Mouse (Mus musculus): ENCODE measurements around the gene Gm9821.

The Gm9821 gene

GRCm38 (mm10) chr2:91927826-91928533, 17.5 kb upstream of the Gm9821 start:
- DNase-seq, result peak; percentile 83 to 89

GRCm38 (mm10) chr2:91928534-91929350, 16.8 kb upstream of the Gm9821 start:
- peak in 1 of 2 experiments; percentile 22 for DNase-seq

DNA sequence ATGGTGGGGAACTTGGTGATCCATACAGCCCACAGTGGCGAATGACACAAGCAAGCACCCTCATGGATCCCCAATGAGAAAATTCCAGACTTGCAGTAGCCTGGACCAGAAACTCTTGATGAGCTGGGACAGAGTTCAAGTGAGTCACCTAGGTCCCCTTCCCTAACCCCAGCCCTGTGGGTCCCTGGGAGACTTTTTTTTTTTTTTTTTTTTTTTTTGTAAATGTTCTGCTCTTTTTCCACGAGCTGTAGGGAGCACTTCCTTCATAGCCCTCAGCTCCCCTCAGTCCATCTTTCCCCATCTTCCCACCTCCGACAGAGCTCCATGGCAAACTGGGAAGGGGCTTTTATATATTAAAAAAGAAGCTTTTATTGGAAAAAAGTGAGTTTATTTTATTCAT, 16.0 kb upstream of the Gm9821 start:
- DNase-seq, result no peak

- DNase-seq, result peak; percentile 46 to 73
Measured at GRCm38 (mm10) chr2:91929936-91930335, 15.6 kb upstream of the Gm9821 start.

- DNase-seq, result peak in 1 of 2 experiments; percentile 30
Measured at GRCm38 (mm10) chr2:91930761-91931291, 14.7 kb upstream of the Gm9821 start.

DNA sequence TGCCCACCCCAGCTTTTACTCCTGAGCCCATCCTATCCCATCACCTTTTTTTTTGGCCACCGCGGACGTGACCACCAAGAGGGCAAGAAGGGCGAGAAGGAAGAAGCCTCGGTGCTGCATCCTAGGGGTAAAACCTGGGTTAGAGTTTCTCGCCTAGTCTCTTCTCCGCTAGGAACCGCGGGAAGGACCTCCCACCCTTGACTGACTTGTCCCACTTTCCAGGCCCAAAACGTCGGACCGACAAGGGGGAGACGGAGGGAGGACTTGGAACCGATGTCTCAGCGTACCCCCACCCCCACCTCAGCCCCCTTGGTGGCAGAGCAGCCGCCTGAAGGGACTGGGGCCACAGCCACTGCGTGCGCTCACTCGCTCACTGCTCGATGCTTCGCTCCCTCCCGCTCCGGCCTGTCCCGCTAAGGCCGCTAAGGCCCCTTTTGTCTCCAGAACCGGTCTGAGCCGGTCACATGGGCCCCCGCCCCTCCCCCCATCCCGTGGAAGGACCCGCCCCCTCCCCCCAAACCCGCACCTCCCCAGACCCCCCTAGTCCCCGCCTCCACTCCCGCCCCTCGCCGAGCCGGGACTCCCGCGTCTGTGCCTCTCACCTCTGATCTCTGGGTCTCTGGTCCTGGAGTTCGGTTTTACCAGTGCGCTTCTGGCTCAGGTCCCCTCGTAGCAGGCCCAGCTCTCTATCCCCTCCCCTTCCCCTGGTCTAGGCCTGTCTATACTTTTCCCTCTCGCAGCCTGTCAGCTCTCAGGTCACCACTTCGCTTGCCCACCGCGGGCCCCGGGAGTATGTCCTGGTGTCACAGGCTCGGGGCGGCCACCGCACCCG, 14.0 kb upstream of the Gm9821 start:
- DNase-seq, result peak; percentile 66 to 79

DNA sequence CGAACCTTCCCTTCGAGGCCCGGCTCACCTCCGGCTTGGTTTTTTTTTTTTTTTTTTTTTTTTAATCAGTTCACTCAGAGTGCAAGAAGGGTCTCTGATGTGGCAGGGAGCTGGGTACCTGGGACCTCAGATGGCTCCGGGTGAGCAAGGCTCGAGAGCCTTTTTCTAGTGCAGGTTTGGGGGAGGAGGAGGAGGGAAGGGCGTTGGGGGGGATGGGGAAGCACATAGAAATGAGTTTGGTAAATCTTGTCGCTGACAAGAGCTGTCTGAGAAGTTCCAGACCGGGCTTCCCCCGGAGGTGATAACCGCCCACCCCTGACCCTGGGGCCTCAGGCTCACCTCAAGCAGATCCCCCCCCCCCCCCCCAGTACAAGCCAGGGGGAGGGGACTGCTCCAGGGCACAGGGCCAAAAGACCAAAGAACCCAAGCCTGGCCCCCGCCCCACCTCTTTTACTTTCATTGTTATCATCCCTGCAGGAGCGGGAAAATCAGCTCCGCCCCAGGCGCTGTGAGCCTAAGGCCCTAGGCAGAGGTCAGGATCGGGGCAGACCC, 13.3 kb upstream of the Gm9821 start, which contains the start of gene Mdk:
Gene Mdk (minus strand): TSS at position 138 of the 552 bp plus-strand sequence.
- peak in 1 of 2 experiments; percentile 43 for DNase-seq

- DNase-seq, result peak in 1 of 2 experiments; percentile 20
Measured at GRCm38 (mm10) chr2:91932737-91933350, 12.7 kb upstream of the Gm9821 start.

DNA sequence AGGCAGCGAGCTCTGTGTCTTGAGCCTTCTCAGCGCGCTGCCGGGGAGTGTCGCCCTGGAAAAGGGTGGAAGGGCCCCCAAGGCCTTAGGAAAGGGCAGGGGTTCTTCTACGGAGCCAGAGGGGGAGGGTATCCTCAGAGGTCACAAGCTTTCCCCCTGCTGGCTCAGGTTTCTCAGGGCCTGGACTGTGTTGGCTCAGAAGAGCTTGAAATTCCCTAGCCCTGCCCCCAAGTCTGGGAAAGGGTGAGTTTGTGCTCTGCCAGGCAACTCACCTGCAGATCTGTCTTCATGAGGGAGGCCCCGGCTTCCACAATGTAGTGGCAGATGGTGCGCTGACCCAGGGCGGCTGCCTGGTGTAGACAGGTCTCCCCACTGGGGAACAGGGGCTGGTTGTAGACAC, 12.0 kb upstream of the Gm9821 start:
- peak in 1 of 2 experiments; percentile 21 for DNase-seq

DNA sequence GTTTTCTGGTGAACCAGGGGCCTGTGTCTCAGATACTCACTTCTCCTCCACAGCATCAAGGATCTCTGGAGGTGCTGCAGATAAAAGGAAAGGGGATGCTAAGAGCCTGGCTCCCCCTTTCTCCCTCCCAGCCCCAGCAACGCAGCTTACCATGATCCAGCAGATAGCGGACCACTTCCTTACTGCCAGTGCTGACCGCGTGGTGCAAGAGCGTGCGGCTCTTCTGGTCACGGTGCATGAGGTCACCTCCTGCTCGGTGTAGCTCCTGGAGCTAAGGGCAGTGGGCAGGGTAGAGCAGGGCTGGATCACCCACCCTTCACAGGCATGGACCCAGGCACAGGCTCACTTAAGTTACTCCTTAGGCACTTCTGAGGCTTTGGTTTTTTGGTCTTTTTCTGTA, 11.5 kb upstream of the Gm9821 start:
- peak in 1 of 2 experiments; percentile 25 for DNase-seq

DNA sequence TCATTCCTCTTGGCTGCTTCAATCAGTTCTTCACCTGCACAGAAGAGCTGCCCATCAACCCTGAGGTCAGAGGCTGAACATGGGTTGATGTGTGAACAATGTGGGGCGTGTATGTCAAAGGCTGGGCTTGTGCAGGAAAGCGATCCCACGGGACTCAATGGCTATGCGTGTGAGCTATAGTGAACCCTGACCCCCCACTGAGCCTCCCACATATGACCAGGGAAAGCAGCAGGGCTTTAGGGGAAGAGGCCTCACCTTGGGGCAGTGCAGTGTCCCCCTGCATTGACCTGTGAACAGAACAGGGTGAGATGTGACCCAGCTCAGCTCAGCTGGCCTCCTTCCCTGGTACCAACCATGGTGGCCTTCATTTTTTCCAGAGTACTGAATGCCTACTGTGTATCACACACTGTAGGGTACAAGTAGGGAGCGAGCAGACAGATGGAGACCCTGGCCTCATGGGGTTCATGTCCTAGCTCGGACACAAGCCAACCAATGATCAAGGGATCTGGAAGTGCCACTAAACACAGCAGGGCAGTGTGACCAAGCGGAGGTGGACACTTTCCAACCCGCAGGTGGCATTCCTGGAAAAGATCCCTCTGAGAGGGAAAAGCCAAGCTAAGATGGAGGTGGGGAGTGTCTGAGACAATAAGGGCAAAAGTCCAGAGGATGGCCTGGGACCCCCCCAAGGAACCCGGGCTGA, 10.5 kb upstream of the Gm9821 start:
- DNase-seq, result no peak

DNA sequence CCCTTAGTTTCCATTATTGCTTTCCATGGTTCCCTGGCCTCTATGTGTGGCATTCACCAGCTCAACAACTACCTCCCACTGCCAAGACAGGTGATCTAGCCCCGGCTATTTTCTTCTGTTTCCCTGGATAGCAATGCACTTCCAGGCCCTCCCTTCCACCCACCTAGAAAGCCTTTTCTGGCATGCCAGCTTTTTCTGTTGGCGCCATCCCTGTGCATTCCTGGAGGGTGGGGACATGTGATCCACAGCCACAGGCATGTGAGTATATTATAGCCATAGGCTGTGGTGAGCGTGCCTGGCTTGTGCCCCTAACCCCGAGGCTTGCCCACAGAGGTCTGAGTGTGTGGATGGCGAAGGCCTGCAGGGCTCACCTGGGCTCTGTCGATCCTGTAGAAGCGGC, 9.3 kb upstream of the Gm9821 start:
- DNase-seq, result no peak

GRCm38 (mm10) chr2:91939303-91939935, 6.1 kb upstream of the Gm9821 start:
- no peak for DNase-seq

DNA sequence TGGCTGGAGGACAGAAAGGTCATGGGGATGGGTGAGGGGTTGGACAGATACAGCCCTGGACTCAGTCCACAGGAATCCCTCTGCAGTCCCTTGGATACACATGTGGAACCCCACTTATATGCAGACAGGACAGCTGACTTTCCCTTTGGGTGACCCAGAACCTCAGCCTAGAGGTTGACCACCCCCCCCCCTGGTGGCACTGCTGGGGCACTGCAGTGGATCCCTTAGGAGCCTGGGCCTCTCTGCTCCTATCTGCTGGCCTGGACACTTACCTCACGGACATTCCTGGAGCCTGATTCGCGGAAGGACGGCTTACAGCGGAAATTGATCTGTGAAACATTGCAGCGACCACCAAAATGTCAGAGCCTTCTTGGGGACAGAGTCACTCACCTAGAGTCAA, 3.1 kb upstream of the Gm9821 start:
- no peak for DNase-seq

DNA sequence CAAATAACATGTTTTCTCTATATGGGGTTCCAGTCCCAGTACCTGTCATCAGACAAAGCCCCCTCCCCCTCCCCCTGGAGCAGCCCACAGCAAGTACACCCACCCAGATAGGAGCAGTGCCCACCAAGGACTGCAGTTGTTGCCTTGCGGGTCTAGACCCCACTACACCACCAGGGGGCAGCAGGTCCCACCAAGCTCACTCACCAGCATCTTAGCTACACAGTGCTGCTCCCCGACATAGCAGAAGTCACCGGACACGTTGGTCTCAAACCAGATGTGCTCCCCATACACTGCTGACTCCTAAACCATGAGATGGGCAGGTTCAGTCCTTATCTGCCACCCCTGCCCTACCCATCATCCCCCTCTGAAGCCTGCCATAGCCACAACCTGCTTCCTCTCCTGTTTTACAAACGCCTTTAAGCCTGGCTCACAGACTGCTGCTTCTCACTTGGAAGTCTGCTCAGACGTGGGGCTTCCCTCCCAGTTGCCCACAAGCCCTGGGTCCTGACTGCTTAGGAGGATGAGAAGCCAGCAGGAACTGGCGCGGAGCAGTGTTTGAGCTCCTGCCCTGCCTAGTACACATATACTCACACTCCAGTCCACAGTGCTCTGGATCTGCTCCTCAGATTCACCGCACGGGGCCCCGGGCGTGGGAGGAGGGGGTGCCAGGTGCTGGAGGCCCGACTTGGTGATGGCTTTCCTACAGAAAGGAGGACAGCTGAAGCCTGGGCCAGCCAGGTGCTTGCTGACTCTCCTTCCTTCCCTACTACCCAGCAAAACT, 1.1 kb upstream of the Gm9821 start:
- peak; percentile 78 to 85 for DNase-seq

DNA sequence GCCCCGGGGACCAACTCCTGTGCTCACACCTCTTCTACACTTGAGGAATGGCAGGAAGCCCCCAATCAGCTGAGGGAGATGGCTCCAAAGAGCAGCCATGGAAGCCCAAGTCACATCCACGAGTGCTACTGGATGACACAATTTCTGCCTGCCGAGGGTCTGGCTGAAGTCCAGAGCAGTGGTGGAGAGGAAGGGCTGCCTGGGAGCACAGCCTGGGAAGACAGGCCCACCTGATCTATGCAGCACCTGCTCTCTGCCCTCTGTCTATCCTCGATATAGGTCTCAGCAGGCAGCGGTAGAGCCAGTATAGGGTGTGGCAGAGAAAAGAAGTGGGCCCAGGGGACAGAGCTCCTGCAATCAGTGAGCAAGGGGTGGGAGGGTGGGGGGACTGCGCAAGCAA, 1.3 kb downstream of the Gm9821 start:
- DNase-seq, result no peak

- DNase-seq, result peak; percentile 60 to 62
Measured at GRCm38 (mm10) chr2:91947397-91948150, 2.1 kb downstream of the Gm9821 start.

- DNase-seq, result peak in 1 of 2 experiments; percentile 56
Measured at GRCm38 (mm10) chr2:91948151-91948509, 2.6 kb downstream of the Gm9821 start.

- DNase-seq, result no peak
Measured at GRCm38 (mm10) chr2:91948792-91949241, 3.3 kb downstream of the Gm9821 start.
